Mouse (Mus musculus): ENCODE results near the gene Mmp14. TPM values are rescaled to one million over a fixed set of nuclear protein-coding genes. Genes with fewer than 3 reads are reported as not detected.

Gene Mmp14
- total and polyA plus RNA-seq, 3 experiments: 19.4 to 29.9 TPM; not detected in 1

DNA sequence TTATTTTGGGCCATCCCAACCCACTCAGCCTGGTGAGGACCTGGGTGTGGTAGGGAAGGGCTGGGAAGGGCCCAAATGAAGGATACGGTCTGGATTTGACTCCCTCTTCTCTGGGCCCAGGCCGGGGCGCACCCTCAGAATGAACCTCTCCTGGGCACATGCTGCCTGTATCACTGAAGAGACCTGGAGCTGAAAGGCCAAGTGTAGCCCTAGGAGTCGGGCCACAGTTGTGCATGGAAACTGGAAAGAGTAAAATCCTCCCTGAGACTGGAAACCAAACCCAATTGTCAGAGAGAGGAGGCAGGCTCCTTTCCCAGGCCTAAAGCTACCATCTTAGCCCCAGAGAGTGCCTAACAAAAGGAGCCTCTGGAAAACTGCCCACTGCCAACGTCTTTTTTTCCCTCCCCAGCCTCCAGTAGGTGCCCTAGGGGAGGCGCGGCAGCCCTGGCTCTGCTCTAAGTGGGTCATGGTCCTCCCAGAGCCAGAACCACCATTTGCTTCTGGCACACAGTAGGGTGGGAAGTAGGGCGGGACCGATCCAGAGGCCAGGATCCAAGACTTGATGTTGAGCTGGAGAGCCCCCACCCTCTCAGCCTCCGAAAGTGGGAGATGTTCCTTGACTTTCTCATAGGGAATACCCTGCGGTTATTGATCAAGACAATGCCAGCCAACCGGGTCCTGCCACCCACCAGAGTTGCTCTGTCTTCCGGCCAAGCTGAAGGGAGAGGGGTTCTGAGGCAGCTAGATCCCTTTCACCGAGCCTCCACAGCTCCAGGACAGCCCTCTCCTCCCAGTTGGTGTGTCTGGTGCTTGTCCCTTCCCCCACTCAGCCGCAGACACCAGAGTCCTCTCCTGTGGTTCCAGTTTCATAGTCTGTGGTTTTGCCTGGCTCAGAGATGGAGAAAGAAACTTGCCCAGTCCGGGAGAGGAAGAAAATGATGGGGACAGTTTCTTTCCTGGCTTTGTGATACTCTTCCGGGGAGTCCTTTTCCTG, 1.7 kb downstream of the Mmp14 start:
- peaks cover 23% of the 10 kb centered on the region for H3K79me2 ChIP-seq (ENCODE audit: control insufficient read depth, insufficient read depth, low read length, poor library complexity)
- H3K27me3 ChIP-seq (ENCODE audit: control insufficient read depth in 1 of 2, insufficient read depth in 2 of 2, low read length in 2 of 2): no peaks in the 10 kb centered on the region
- peaks cover 0 to 16% of the 10 kb centered on the region in 2 experiments; a peak in 2 of 4 replicates for H3K4me1 ChIP-seq (ENCODE audit: control insufficient read depth in 1 of 2, insufficient read depth in 2 of 2, low read length in 2 of 2)
- H3K36me3 ChIP-seq (ENCODE audit: control insufficient read depth in 1 of 2, insufficient read depth in 2 of 2, low read length in 2 of 2): peaks cover 0 to 20% of the 10 kb centered on the region in 2 experiments; a peak in 2 of 4 replicates
- no peak for DNase-seq (ENCODE audit: low read depth, low spot score)
- no peaks in the 10 kb centered on the region for H3K9me3 ChIP-seq (replicated peaks; ENCODE audit: insufficient read depth, low read length)
- TF ChIP-seq JUND (IDR thresholded peaks at IDR 0.05; ENCODE audit: low read depth, low read length) (no peak), ZC3H11A (IDR thresholded peaks at IDR 0.05; ENCODE audit: low read depth, low read length) (no peak), UBTF (IDR thresholded peaks at IDR 0.05; ENCODE audit: borderline replicate concordance, insufficient read depth, low read depth, low read length) (no peak), TAL1 (IDR thresholded peaks at IDR 0.05; ENCODE audit: low read length) (no peak), KAT2A (conservative IDR thresholded peaks at IDR 0.05; ENCODE audit: low read depth, low read length) (no peak), TCF12 (IDR thresholded peaks at IDR 0.05; ENCODE audit: low read depth, low read length) (no peak), GABPA (IDR thresholded peaks at IDR 0.05; ENCODE audit: low read depth, low read length) (no peak), ZKSCAN1 (IDR thresholded peaks at IDR 0.05; ENCODE audit: low read depth, low read length) (no peak), SMC3 (IDR thresholded peaks at IDR 0.05; ENCODE audit: low read depth, low read length) (no peak), ZNF384 (IDR thresholded peaks at IDR 0.05; ENCODE audit: low read depth, low read length) (no peak), MAFK (IDR thresholded peaks at IDR 0.05; ENCODE audit: borderline replicate concordance, low read depth, low read length) (no peak), MYB (IDR thresholded peaks at IDR 0.05; ENCODE audit: low read depth, low read length) (no peak), NRF1 (IDR thresholded peaks at IDR 0.05; ENCODE audit: insufficient read depth, low read depth, low read length, poor library complexity, severe bottlenecking) (no peak), POLR2AphosphoS2 (IDR thresholded peaks at IDR 0.05; ENCODE audit: low read length) (no peak), SIN3A (IDR thresholded peaks at IDR 0.05; ENCODE audit: low read length) (no peak)
- H3K9ac ChIP-seq (ENCODE audit: control insufficient read depth, low read depth, low read length, poor library complexity, severe bottlenecking): peak overlapping the region; percentile 86; the same call in 1 of the 2 replicates
- H3K27ac ChIP-seq (ENCODE audit: control insufficient read depth, low read depth, low read length): no peak overlapping the region
- peak overlapping the region; percentile 71 to 80; a peak in 3 of 4 replicates for H3K4me3 ChIP-seq (ENCODE audit: control insufficient read depth in 1 of 2, insufficient read depth in 1 of 2, low read depth in 2 of 2, low read length in 2 of 2)

DNA sequence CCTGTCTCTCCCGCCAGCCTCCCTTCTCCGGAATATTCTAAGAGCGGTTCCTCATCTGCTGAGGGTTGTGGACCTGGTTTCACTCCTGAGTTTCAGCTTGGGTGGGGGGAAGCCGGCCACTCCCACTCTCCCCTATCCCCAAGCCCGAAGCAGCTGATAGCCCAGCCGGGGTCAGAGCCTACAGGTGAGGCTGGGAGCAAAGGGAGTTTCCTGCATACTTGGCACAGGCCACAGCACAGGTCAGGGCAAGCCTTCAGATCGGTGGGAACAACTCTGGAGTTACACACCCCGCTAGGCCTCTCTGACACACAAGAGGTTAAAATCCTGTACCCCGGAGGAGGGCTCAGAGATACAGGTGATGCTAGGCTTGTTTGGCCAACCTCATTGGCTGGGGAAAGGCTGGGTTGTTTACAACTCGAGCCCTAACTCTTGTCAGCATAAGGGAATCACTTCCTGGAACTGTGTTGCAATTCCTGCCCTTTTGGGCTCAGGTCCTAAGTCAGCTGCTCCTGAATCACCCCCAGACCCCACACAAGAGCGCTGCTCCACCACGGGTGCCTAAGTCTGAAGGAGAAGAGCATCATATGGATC, 2.6 kb downstream of the Mmp14 start:
- peaks cover 0 to 9% of the 10 kb centered on the region in 2 experiments; a peak in 2 of 4 replicates for H3K4me1 ChIP-seq (ENCODE audit: control insufficient read depth in 1 of 2, insufficient read depth in 2 of 2, low read length in 2 of 2)
- TF ChIP-seq BHLHE40 (IDR thresholded peaks at IDR 0.05; ENCODE audit: borderline replicate concordance, low read depth, low read length) (no peak), HCFC1 (IDR thresholded peaks at IDR 0.05; ENCODE audit: low read depth, low read length) (no peak)
- H3K27ac ChIP-seq (ENCODE audit: control insufficient read depth, low read depth, low read length): no peak overlapping the region
- no peak for DNase-seq (ENCODE audit: low read depth, low spot score)
- H3K9me3 ChIP-seq (replicated peaks; ENCODE audit: insufficient read depth, low read length): no peaks in the 10 kb centered on the region
- H3K9ac ChIP-seq (ENCODE audit: control insufficient read depth, low read depth, low read length, poor library complexity, severe bottlenecking): no peak overlapping the region
- peaks cover 0 to 13% of the 10 kb centered on the region in 2 experiments; a peak in 1 of 4 replicates for H3K36me3 ChIP-seq (ENCODE audit: control insufficient read depth in 1 of 2, insufficient read depth in 2 of 2, low read length in 2 of 2)
- H3K4me3 ChIP-seq (ENCODE audit: control insufficient read depth in 1 of 2, insufficient read depth in 1 of 2, low read depth in 2 of 2, low read length in 2 of 2): no peak overlapping the region
- no peaks in the 10 kb centered on the region for H3K27me3 ChIP-seq (ENCODE audit: control insufficient read depth in 1 of 2, insufficient read depth in 2 of 2, low read length in 2 of 2)
- H3K79me2 ChIP-seq (ENCODE audit: control insufficient read depth, insufficient read depth, low read length, poor library complexity): peaks cover 19% of the 10 kb centered on the region
